Mouse (Mus musculus) Muller cell, postnatal 12 days (primary cell): Measurements from ENCODE around the gene Dao.
A peak's percentile ranks its signal among the peaks of the same experiment; 100 is the strongest.

Experiments
- DNase-seq: peaks from one replicate; pipeline ENCODE4 v3.0.0-alpha.2; 2015; ENCODE audit errors: inconsistent ontology term

The Dao gene

GRCm38 (mm10) chr5:114027217-114027944 lies 23.9 kb downstream of the Dao start:
- no peak for DNase-seq

GRCm38 (mm10) chr5:114028111-114028510 lies 24.6 kb downstream of the Dao start:
- DNase-seq, result no peak

- DNase-seq, result no peak
Measured at GRCm38 (mm10) chr5:114030652-114031051, 27.1 kb downstream of the Dao start.

GRCm38 (mm10) chr5:114032161-114032763 lies 28.8 kb downstream of the Dao start:
- DNase-seq, result no peak

GRCm38 (mm10) chr5:114034393-114034792 lies 30.9 kb downstream of the Dao start:
- no peak for DNase-seq

DNA sequence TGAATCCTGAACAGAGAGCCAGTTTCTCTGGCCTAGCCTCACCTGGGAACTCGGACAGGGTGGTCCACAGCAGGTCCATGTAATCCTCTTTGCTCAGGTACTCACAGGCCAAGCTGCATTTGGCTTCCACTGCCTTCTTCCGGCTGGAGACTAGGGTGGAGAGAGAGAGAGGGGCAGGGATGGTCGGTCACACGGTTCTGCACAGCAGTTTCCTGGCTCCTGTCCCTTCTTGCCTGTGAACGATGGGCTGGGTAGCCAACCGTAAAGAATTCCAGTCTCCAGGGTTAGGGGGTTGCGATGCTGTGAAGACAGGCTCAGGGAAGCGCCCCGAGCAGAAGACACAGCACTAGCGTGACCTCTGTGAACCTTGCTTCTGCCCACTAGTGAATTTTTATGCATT lies 31.6 kb downstream of the Dao start:
- DNase-seq, result peak; percentile 36

- no peak for DNase-seq
Measured at GRCm38 (mm10) chr5:114040508-114040907, 37.0 kb downstream of the Dao start.

GRCm38 (mm10) chr5:114040911-114041310 lies 37.4 kb downstream of the Dao start:
- DNase-seq, result no peak

GRCm38 (mm10) chr5:114041327-114041930 lies 37.9 kb downstream of the Dao start:
- DNase-seq, result peak; percentile 36

DNA sequence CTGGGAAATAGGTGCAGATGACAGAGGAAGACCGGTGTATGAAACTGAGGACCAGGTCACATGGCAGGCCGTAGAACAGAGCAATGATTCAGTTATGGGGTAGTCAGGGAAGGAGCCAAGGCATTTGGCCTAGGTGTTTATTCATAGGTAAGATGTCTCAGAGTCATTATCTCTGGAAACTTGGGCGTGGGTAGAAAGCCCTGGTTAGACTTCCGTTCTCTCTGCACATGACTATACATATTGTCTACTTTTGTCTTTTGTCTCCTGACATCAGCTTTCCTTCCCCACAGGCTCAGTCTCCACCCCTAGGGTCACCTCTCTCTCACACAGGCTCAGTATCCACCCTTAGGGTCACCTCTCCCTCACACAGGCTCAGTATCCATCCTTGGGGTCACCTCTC lies 40.3 kb downstream of the Dao start:
- no peak for DNase-seq

GRCm38 (mm10) chr5:114045134-114045533 lies 41.6 kb downstream of the Dao start:
- no peak for DNase-seq

DNA sequence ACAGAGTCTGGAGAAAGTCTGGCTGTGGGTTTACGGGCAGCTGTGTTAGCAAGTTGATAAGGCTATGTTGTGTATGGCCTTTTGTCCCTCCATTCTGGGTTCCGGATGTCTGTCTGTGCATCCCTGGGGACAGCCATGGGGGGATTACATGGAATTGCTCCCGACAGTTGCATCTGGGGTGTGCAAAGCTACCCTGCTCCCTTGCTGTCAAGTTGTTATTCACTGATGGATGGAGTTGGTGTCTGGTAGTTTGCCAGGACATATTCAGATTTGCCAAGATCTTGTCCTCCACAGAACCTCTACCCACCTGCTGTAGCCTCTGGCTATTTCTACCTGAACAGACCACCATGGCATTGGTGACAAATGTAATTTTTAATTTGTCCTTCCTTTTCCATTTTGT lies 42.6 kb downstream of the Dao start:
- DNase-seq, result no peak

GRCm38 (mm10) chr5:114046604-114047003 lies 43.1 kb downstream of the Dao start:
- no peak for DNase-seq

GRCm38 (mm10) chr5:114047182-114047581 lies 43.7 kb downstream of the Dao start:
- no peak for DNase-seq

DNA sequence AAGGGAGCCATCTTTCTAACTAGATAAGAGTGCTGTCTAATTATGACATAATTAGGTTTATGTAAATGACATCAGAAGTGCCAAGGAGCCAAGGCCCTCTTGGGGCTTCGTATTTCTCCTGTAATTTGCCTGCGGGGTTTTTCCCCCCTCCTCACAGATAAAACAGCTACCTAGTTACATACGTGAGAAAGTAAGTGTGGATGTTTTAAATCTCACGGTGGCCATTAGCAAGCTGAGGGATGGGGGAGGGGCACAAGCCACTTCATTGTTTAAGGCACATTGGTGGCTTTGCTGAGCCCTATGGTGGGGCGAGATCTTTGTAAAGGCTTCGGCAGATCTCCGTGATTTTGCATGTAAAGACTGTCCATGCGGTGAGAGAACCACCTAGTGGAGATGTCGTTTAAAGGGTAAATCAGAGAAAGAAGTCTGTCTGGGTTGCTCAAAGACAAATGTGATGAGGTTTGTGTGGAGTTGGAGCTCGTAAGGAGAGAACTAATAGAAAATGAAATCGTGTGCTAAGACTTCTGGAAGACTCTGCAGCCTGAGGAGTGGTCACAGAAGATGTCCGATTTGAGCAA lies 45.3 kb downstream of the Dao start:
- DNase-seq, result no peak

GRCm38 (mm10) chr5:114052246-114052761 lies 48.8 kb downstream of the Dao start:
- peak; percentile 59 for DNase-seq

DNA sequence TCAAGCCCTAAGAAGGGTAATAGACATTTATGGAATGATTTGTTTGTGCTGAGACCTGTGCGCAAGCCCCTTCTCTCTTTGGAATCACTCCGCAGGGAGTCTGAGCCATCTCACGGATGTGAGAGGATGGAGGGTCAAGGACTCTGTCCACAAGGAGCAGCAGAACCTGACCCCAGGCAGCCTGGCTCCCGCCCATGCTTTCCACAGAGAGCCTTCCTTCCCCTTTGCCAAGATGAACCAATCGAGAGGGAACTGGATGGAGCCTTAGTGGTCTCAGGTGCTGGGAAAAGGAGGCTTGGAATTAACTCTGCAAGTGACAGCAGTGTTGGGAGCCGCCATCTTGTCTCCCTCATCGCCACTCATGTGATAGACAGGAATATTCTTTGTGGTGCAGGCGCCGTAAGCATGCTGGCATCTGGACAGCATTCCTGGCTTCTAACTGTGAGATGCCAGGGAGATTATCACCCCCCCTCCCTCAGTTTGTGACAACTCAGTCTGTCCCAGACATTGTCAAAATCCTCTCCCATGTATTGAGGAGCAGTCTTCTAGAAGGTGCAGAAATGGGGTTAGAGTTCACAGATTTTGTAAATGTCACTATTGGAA lies 53.7 kb downstream of the Dao start:
- peak; percentile 24 for DNase-seq

GRCm38 (mm10) chr5:114061675-114062074 lies 58.2 kb downstream of the Dao start:
- no peak for DNase-seq

GRCm38 (mm10) chr5:114063958-114064357 lies 60.5 kb downstream of the Dao start:
- no peak for DNase-seq

DNA sequence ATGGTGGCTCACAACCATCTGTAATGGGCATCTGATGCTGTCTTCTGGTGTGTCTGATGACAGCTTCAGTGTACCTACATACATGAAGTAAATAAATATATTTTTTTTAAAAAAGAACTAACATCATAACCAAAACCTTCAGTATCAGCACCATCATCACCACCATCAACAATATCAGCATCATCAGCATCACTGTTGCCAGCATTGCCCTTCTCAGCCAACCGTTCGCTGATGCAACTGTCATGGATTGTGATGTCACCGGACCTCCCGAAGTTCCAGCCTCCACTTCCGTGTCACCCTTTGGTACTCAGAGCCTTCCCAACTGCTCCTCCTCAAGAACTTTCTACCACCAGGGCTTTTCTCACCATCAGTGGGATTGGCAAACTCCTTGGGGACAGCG lies 61.7 kb downstream of the Dao start, which contains the start of gene Usp30:
Gene Usp30, plus strand, starts transcription at position 301 of the 400 bp plus-strand sequence.
- no peak for DNase-seq

DNA sequence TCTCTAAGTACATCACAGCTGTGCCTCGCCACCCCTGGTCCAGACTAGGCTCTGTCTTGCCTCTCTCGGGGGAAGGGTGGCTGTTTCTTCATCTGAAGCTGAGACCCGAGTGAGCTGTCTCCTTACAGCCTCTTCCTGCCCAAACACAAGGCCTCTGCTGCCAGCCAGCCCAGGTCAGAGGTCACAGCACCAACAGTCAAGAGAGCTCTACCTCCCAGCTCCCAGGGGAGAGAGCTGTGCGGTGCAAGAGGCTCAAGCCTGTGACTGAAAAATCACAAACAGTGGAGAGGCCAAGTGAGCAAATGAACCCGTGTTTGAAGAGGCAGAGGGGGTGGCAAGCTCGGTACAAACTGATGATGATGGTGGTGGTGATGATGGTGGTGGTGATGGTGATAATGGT lies 63.1 kb downstream of the Dao start:
- no peak for DNase-seq

- no peak for DNase-seq
Measured at GRCm38 (mm10) chr5:114067543-114067942, 64.0 kb downstream of the Dao start.
